Mouse (Mus musculus) liver, embryonic 12.5 days (tissue): ENCODE data around the gene Kalrn. TPM values are rescaled to one million over a fixed set of nuclear protein-coding genes. Genes with fewer than 3 reads are reported as not detected.
"Not testable (repeated sequence)": the region's sequence is repeated elsewhere in the genome, so short reads cannot be mapped to it uniquely, and the experiment has no call there.

Source experiments
- ATAC-seq: fragments of 200-750 bp; cut with Nextera tagmentation; 2 replicates; pipeline ENCODE4 v1.8.0; 2017; ENCODE audit warnings: moderate number of reproducible peaks, mild to moderate bottlenecking, moderate library complexity
- H3K27ac ChIP-seq: fragments of 300-500 bp; sonication (generic); 2 replicates; pipeline ENCODE4 v1.5.1; 2016; ENCODE audit warnings: mild to moderate bottlenecking
- H3K27me3 ChIP-seq: fragments of 300-500 bp; sonication (generic); replicated peaks from 2 replicates; pipeline ENCODE4 v1.6.1; 2016; ENCODE audit warnings: mild to moderate bottlenecking, moderate library complexity
- H3K36me3 ChIP-seq: fragments of 300-500 bp; sonication (generic); 2 replicates; pipeline ENCODE4 v1.6.1; 2016; ENCODE audit warnings: mild to moderate bottlenecking, moderate library complexity
- H3K4me1 ChIP-seq: fragments of 300-500 bp; sonication (generic); 2 replicates; pipeline ENCODE4 v1.6.1; 2016
- H3K4me2 ChIP-seq: fragments of 300-500 bp; sonication (generic); 2 replicates; pipeline ENCODE4 v1.6.1; 2016; ENCODE audit warnings: mild to moderate bottlenecking, moderate library complexity
- H3K4me3 ChIP-seq: fragments of 300-500 bp; sonication (generic); 2 replicates; pipeline ENCODE4 v1.5.1; 2016; ENCODE audit warnings: mild to moderate bottlenecking, moderate library complexity
- H3K9ac ChIP-seq: fragments of 300-500 bp; sonication (generic); 2 replicates; pipeline ENCODE4 v1.6.1; 2016; ENCODE audit warnings: mild to moderate bottlenecking, moderate library complexity
- H3K9me3 ChIP-seq: fragments of 300-500 bp; sonication (generic); replicated peaks from 2 replicates; pipeline ENCODE4 v1.6.1; 2016; ENCODE audit warnings: mild to moderate bottlenecking, moderate library complexity
- WGBS: fragments of 180-500 bp; shearing (Covaris S2); methylation state at CpG from one replicate; pipeline ENCODE4 v1.1.7; 2016; ENCODE audit not compliant: insufficient replicate concordance; 5-methylcytosine and 5-hydroxymethylcytosine counted together
- polyA plus RNA-seq: library from polyadenylated mRNA; unstranded; fragments of >200 nt; fragmentation: Nextera tagmentation; extraction: Ambion mirVana; gene quantifications from 2 replicates; pipeline ENCODE4 v1.2.1, GENCODE M21; 2016

Kalrn gene
- polyA plus RNA-seq, 1 experiment from 2014 or later: 18.6 TPM

DNA sequence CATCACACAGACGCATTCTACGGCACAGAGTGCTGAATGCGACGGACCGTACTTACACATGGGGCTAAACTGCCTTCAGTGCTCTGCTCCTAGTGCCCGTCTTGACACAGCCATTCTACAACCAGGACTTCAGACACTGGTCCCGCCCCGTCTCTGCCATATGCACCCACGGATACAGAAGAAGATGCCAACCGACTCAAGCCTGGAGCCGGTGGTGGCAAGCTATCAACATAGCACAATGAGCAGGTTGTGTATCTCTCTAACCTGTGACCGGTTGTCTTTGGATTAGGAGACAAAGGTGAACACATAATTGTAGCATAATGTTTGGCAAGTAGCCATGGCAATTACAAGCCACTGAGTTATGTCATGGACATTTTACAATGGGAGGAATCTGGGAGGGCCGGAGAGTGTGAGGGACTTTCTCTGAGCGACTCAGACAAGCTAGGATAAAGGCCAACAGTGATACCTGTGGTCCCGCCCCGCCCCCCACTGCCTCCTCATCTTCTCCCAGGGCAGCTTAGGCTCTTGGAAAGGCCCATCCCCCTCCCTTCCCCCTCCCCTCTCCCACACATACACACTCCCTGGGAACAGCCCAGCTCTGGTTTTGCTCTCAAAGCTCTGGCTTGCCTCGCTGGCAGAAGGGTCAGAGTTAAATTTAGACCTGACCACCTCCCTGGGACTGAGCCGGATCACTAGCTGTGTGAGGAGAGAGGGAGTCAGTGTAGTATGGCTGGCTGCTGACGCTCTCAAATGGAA lies 491.5 kb downstream of the Kalrn start:
- ATAC-seq: peak; percentile 34
- H3K27me3 ChIP-seq: no peaks in the 10 kb centered on the region; the same call in 1 of the 2 replicates
- H3K9ac ChIP-seq: no peak overlapping the region
- peaks cover 59% of the 10 kb centered on the region for H3K4me1 ChIP-seq
- no peaks in the 10 kb centered on the region for H3K9me3 ChIP-seq
- 60% methylated on average over 19 of the region's 19 CpGs for WGBS
- no peak overlapping the region for H3K4me2 ChIP-seq
- H3K4me3 ChIP-seq: no peak overlapping the region
- peak overlapping the region; percentile 4; the same call in 1 of the 2 replicates for H3K27ac ChIP-seq
- no peaks in the 10 kb centered on the region for H3K36me3 ChIP-seq

DNA sequence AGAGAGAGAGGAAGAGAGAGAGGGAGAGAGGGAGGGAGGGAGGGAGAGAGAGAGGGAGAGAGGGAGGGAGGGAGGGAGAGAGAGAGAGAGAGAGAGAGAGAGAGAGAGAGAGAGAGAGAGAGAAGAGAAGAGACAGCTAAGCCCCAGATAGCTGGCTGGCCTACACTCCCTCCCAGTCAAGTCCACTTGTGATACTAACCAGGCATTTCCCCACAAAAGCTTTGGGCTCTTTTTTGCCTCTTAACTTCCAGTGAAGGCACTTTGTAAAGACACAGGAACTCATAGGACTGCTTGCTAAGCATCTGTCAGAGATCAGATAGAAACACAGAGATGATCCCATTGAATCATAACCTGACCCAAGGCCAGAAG lies 492.0 kb downstream of the Kalrn start:
- H3K4me1 ChIP-seq: peaks cover 56% of the 10 kb centered on the region
- H3K4me2 ChIP-seq, ATAC-seq: not testable (repeated sequence)

DNA sequence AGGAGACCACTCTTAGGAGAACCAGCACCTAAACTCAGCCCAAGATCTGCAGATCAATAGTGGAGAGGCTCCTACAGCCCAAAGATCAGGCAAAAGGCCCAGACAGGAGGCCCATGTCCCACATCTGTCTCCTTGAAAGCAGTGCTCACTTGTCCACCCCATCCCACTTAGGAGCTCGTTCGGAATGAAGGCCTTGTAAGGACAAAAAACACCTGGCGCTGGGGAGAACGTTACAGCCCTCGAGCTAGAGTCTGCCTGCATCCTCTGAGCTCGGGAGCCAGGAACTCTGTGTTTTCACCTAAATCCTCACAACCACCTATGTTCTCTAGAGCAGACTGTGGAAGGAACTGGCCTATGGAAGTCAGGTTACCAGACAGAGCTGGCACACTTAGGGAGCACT lies 492.5 kb downstream of the Kalrn start:
- peaks cover 56% of the 10 kb centered on the region for H3K4me1 ChIP-seq
- WGBS: 64% methylated on average over 6 of the region's 6 CpGs
- no peak overlapping the region for H3K4me3 ChIP-seq
- no peak overlapping the region for H3K4me2 ChIP-seq
- H3K9ac ChIP-seq: no peak overlapping the region
- no peak for ATAC-seq
- no peaks in the 10 kb centered on the region for H3K27me3 ChIP-seq
- H3K27ac ChIP-seq: no peak overlapping the region
- no peaks in the 10 kb centered on the region for H3K36me3 ChIP-seq
- H3K9me3 ChIP-seq: no peaks in the 10 kb centered on the region

More for the DNA sequence above, 492.0 kb downstream of the Kalrn start:
- H3K4me3 ChIP-seq, H3K36me3 ChIP-seq, H3K9ac ChIP-seq, H3K9me3 ChIP-seq, H3K27me3 ChIP-seq: not testable (repeated sequence)
- peak overlapping the region; percentile 4; the same call in 1 of the 2 replicates for H3K27ac ChIP-seq

DNA sequence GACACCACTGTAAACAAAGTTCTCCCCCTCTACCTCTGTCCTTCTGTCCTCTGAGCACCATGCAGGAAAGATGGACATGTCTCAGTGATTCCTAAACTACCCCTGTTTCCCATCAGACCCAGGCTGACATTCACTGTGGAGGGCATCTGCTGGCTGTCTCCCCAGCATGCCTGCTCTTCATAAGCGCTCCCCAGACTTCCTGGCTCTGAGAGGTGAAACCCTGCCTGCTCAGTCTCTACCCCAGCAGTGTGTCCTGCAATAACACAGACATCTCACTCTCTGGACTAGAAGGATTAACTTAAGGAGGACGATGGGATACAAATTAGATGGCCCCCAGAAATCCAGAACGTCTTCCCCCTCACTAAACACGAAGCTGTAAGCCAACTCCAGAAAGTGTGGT lies 493.8 kb downstream of the Kalrn start:
- Histone ChIP-seq H3K9ac (no peak overlapping the region), H3K4me3 (no peak overlapping the region), H3K27ac (0 out of 2 replicates have a peak overlapping the region, but pooled peaks have one; percentile 31), H3K4me1 (peaks cover 56% of the 10 kb centered on the region), H3K9me3 (no peaks in the 10 kb centered on the region), H3K4me2 (no peak overlapping the region), H3K36me3 (no peaks in the 10 kb centered on the region), H3K27me3 (no peaks in the 10 kb centered on the region)
- no peak for ATAC-seq
- 62% methylated on average over 4 of the region's 4 CpGs for WGBS

DNA sequence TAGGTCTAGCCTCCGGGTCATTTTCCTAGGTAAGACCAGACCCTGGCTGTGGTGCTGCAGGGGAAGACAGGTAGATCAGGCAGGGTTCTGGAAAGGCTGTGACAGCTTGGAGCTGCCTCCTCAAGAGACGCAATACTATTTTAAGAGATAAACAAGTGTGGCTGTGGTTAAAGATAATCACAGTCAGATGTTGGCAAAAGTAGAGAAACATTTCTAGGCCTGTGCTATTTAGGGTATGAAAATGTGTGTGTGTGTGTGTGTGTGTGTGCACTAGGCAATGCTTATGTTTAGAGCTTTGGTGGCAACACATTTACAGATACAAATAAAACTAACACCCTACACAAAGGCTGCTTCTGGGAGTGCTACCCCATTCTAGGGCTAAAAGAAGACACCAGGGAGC lies 494.6 kb downstream of the Kalrn start:
- peaks cover 56% of the 10 kb centered on the region for H3K4me1 ChIP-seq
- no peak overlapping the region for H3K9ac ChIP-seq
- H3K36me3 ChIP-seq: peaks cover 3% of the 10 kb centered on the region; the same call in 1 of the 2 replicates
- peak; percentile 68 for ATAC-seq
- peak overlapping the region; percentile 31 for H3K27ac ChIP-seq
- WGBS: 29% methylated on average over 2 of the region's 2 CpGs
- H3K4me2 ChIP-seq: 0 out of 2 replicates have a peak overlapping the region, but pooled peaks have one; percentile 6
- H3K9me3 ChIP-seq: peaks cover 4% of the 10 kb centered on the region
- no peaks in the 10 kb centered on the region for H3K27me3 ChIP-seq
- no peak overlapping the region for H3K4me3 ChIP-seq

DNA sequence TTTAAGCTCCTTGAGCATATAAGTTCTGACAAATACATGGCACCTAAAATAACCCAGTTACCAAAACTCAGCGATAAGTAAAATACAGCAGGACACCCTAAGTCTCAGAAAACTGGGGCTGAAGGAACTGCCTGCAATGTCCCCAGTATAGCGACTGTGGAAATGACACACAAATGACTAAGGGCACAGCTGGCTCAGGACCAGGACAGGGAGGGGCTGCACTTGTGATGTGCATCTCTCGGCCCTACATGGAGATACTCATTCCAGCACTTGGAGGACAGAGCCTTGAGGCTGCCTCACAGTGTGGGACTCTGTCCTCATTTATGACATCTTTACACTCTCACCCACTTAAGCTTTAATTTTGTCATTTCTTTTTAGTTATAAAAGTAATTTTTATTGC lies 497.2 kb downstream of the Kalrn start:
- Histone ChIP-seq H3K27ac (no peak overlapping the region), H3K4me1 (peaks cover 40% of the 10 kb centered on the region), H3K9ac (no peak overlapping the region), H3K4me2 (no peak overlapping the region), H3K9me3 (peaks cover 7% of the 10 kb centered on the region), H3K36me3 (peaks cover 8% of the 10 kb centered on the region; the same call in 1 of the 2 replicates), H3K27me3 (no peaks in the 10 kb centered on the region), H3K4me3 (no peak overlapping the region)
- 59% methylated on average over 3 of the region's 3 CpGs for WGBS
- ATAC-seq: no peak

DNA sequence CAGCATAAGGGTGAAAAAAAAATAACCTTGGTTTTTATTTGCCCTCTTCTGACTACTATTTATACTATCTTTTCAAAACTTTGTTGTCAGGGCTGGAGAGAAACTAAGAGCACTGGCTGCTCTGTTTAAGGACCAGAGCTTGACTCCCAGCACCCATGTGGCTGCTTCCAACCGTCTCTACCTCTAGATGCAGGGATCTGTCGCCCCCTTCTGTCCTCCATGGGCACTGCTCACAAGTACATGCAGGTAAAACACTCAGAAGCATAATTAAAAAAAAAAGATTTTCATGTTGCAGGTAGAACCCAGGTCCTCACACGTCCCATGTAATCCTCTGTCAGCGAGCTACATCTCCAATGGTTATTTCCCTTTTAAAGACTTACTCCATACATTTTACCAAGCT lies 499.4 kb downstream of the Kalrn start:
- Histone ChIP-seq H3K9me3 (peaks cover 7% of the 10 kb centered on the region), H3K9ac (no peak overlapping the region), H3K4me2 (no peak overlapping the region), H3K27me3 (no peaks in the 10 kb centered on the region), H3K36me3 (peaks cover 8% of the 10 kb centered on the region; the same call in 1 of the 2 replicates), H3K27ac (no peak overlapping the region), H3K4me3 (no peak overlapping the region), H3K4me1 (peaks cover 25% of the 10 kb centered on the region)
- WGBS: 70% methylated on average over 4 of the region's 4 CpGs
- ATAC-seq: no peak

DNA sequence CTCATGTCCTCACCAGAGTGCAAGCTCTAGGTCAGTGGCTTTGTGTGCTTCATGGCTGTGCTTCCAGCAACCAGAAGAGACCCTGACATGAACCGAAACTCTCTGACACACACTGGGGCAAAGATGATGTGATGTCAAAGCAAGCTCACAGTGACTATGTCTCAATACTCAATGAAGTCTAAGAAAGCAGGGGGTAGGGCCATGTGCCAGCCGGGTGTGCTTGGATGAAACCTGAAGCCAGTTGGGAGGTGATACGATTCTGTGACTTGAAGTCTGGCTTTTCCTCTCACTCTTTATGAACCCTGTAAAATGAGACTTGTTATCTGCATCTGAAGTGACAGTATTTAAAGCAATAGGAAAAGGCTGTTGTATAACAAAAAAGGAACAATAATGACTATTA lies 501.2 kb downstream of the Kalrn start:
- ATAC-seq: no peak
- Histone ChIP-seq H3K27ac (no peak overlapping the region), H3K9ac (no peak overlapping the region), H3K9me3 (peaks cover 7% of the 10 kb centered on the region), H3K27me3 (no peaks in the 10 kb centered on the region), H3K36me3 (peaks cover 8% of the 10 kb centered on the region; the same call in 1 of the 2 replicates), H3K4me3 (no peak overlapping the region), H3K4me1 (peaks cover 18% of the 10 kb centered on the region; the same call in 1 of the 2 replicates), H3K4me2 (no peak overlapping the region)
- 68% methylated on average over 3 of the region's 3 CpGs for WGBS

DNA sequence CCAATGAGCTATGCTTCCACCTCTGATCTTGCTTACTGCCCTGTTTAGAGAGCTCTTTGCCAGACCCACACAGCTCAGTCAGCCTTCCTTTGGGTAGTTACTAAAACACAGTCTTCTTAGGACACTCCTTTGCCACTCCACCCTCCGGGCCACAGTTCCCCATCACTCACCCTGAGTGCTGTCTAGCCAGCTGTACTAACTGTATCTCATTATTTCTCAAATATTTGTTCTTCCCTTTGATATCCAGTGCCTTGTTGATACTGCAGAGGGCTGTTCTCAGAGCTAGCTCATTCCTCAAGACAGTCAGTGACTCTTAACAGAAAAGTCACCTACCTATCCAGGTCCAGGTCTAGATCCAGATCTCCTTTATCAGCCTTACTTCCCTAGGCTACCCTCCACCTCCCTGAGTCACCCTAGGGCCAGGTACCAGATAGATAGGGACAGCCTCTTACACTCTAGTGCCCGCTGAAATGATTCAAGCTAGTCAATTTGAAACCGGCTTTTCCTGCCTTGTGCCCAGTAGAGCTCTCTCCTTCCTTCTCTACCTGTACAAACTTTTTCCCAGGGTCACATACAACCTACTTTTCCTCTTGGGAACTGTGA lies 502.0 kb downstream of the Kalrn start:
- Histone ChIP-seq H3K4me3 (no peak overlapping the region), H3K27ac (no peak overlapping the region), H3K4me1 (peaks cover 16% of the 10 kb centered on the region; the same call in 1 of the 2 replicates), H3K9me3 (peaks cover 7% of the 10 kb centered on the region), H3K27me3 (no peaks in the 10 kb centered on the region), H3K9ac (no peak overlapping the region), H3K4me2 (no peak overlapping the region), H3K36me3 (peaks cover 8% of the 10 kb centered on the region; the same call in 1 of the 2 replicates)
- 73% methylated on average over 3 of the region's 3 CpGs for WGBS
- ATAC-seq: no peak

DNA sequence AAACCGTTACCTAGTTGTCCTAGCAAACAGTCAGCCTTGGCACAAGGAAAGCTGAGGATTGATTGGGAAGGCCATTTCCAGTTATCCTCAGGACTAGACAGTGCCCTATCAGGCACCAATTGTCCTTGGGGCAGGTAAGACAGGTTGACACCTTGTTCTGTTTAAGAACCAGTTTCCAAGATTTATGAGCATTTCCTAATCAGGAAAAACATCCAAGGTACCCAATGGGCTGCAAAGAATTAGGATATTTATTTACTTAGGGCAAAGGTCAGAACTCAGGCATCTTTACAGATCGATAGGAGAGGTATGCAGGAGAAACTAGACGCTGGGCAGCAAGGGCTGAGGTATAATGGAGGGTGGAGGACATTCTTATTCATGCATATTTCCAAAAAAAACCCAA lies 503.9 kb downstream of the Kalrn start:
- ATAC-seq: no peak
- H3K9ac ChIP-seq: no peak overlapping the region
- H3K4me3 ChIP-seq: no peak overlapping the region
- peaks cover 16% of the 10 kb centered on the region; the same call in 1 of the 2 replicates for H3K4me1 ChIP-seq
- H3K4me2 ChIP-seq: no peak overlapping the region
- no peaks in the 10 kb centered on the region for H3K27me3 ChIP-seq
- no peak overlapping the region for H3K27ac ChIP-seq
- peaks cover 8% of the 10 kb centered on the region; the same call in 1 of the 2 replicates for H3K36me3 ChIP-seq
- 58% methylated on average over 3 of the region's 3 CpGs for WGBS
- peaks cover 7% of the 10 kb centered on the region for H3K9me3 ChIP-seq

DNA sequence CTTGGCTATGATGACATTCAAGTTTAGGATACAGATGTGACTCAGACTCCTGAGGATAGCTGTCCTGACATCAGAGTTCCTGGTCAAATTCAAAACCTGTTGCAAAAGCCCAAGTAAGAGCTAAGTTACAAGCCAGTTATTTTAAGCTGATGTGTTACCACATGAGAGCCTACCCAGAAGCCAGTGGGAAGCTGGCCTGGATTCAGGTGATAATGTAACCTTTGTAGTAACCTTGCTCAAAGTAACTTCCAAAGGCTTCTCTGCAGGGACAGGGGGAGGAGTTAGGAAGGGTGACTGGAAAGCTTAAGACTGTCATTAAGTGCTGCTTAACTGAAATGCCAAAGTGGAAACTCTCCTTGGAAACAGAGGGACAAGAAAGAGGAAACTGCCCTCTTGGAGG lies 506.4 kb downstream of the Kalrn start:
- Histone ChIP-seq H3K27me3 (no peaks in the 10 kb centered on the region), H3K27ac (no peak overlapping the region), H3K4me1 (peaks cover 10% of the 10 kb centered on the region; the same call in 1 of the 2 replicates), H3K4me3 (no peak overlapping the region), H3K9me3 (no peaks in the 10 kb centered on the region), H3K36me3 (no peaks in the 10 kb centered on the region), H3K4me2 (no peak overlapping the region), H3K9ac (no peak overlapping the region)
- no peak for ATAC-seq

DNA sequence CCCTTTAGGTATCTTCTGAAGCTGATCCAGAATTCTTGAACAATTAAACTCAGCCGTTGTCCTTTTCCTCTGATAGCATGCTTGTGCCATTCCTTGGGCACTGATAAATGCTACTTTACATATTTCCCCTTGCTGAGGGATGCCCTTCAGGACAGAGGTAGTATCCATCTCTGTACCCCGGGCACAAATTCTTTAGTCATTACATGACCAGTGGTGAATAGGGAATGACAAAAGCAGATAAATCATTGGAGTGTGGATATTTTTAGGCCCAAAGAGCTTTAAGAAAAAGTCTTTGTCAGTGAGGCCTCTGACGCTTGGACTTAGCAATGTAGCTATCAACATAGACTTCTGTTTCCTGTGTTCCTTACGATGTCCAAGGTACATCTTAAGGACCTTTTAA lies 507.0 kb downstream of the Kalrn start:
- H3K4me1 ChIP-seq: peaks cover 10% of the 10 kb centered on the region; the same call in 1 of the 2 replicates
- H3K27me3 ChIP-seq: no peaks in the 10 kb centered on the region
- no peak overlapping the region for H3K9ac ChIP-seq
- H3K36me3 ChIP-seq: no peaks in the 10 kb centered on the region
- 46% methylated on average over 4 of the region's 4 CpGs for WGBS
- H3K4me2 ChIP-seq: no peak overlapping the region
- no peak overlapping the region for H3K4me3 ChIP-seq
- H3K9me3 ChIP-seq: no peaks in the 10 kb centered on the region
- no peak overlapping the region for H3K27ac ChIP-seq
- ATAC-seq: no peak
